Mouse (Mus musculus) limb, embryonic 13.5 days (tissue): ENCODE measurements at regions not wholly inside any gene's neighbourhood (a gene's known extent, or its start where the extent isn't known, plus 50 kb on each side); places are given as distances from the start of the nearest gene placed in this dataset.
"Not testable (repeated sequence)": the region's sequence is repeated elsewhere in the genome, so short reads cannot be mapped to it uniquely, and the experiment has no call there.

Source experiments
- ATAC-seq: fragments of 200-750 bp; cut with Nextera tagmentation; 2 replicates; pipeline ENCODE4 v1.8.0; 2017; ENCODE audit warnings: low read depth, moderate number of reproducible peaks, moderate TSS enrichment; ENCODE audit not compliant: low FRiP score
- H3K27ac ChIP-seq: fragments of 300-500 bp; sonication (generic); 2 replicates; pipeline ENCODE4 v1.5.1; 2015; ENCODE audit warnings: inconsistent platforms, mild to moderate bottlenecking, moderate library complexity
- H3K27me3 ChIP-seq: fragments of 300-500 bp; sonication (generic); 2 replicates; pipeline ENCODE4 v1.6.1; 2015; ENCODE audit warnings: mild to moderate bottlenecking, inconsistent platforms
- H3K36me3 ChIP-seq: fragments of 300-500 bp; sonication (generic); 2 replicates; pipeline ENCODE4 v1.6.1; 2015; ENCODE audit warnings: inconsistent platforms, mild to moderate bottlenecking, moderate library complexity
- H3K4me1 ChIP-seq: fragments of 300-500 bp; sonication (generic); 2 replicates; pipeline ENCODE4 v1.6.1; 2015; ENCODE audit warnings: inconsistent platforms
- H3K4me2 ChIP-seq: fragments of 300-500 bp; sonication (generic); replicated peaks from 2 replicates; pipeline ENCODE4 v1.6.1; 2015; ENCODE audit warnings: inconsistent platforms, mild to moderate bottlenecking, moderate library complexity
- H3K4me3 ChIP-seq: fragments of 300-500 bp; sonication (generic); 2 replicates; pipeline ENCODE4 v1.5.1; 2015; ENCODE audit warnings: moderate library complexity, mild to moderate bottlenecking, inconsistent platforms
- H3K9ac ChIP-seq: fragments of 300-500 bp; sonication (generic); 2 replicates; pipeline ENCODE4 v1.6.1; 2015; ENCODE audit warnings: mild to moderate bottlenecking, inconsistent platforms
- H3K9me3 ChIP-seq: fragments of 300-500 bp; sonication (generic); 2 replicates; pipeline ENCODE4 v1.6.1; 2016; ENCODE audit warnings: inconsistent platforms
- WGBS: fragments of 180-500 bp; shearing (Covaris S2); methylation state at CpG from one replicate; pipeline ENCODE4 v1.1.7; 2015; 5-methylcytosine and 5-hydroxymethylcytosine counted together

- H3K36me3 ChIP-seq: no peaks in the 10 kb centered on the region
- H3K9ac ChIP-seq: no peak overlapping the region
- H3K4me1 ChIP-seq: peaks cover 11% of the 10 kb centered on the region
- no peaks in the 10 kb centered on the region for H3K27me3 ChIP-seq
- no peak for ATAC-seq
- 71% methylated on average over 12 of the region's 12 CpGs for WGBS
- no peak overlapping the region for H3K4me2 ChIP-seq
- peak overlapping the region; percentile 10; the same call in 1 of the 2 replicates for H3K27ac ChIP-seq
- H3K9me3 ChIP-seq: no peaks in the 10 kb centered on the region
- no peak overlapping the region for H3K4me3 ChIP-seq
Observed at GRCm38 (mm10) chr2:17946047-17946446, 50.7 kb downstream of the H2al2a start.

- ATAC-seq: peak; percentile 57
- Histone ChIP-seq H3K4me2 (no peak overlapping the region), H3K9ac (no peak overlapping the region), H3K27ac (peak overlapping the region; percentile 10; the same call in 1 of the 2 replicates), H3K9me3 (no peaks in the 10 kb centered on the region), H3K27me3 (no peaks in the 10 kb centered on the region), H3K36me3 (no peaks in the 10 kb centered on the region), H3K4me1 (peaks cover 11% of the 10 kb centered on the region), H3K4me3 (no peak overlapping the region)
- 61% methylated on average over 7 of the region's 7 CpGs for WGBS
Observed at GRCm38 (mm10) chr2:17945369-17945915, 51.3 kb downstream of the H2al2a start.

- 87% methylated on average over 11 of the region's 11 CpGs for WGBS
- no peak overlapping the region for H3K27ac ChIP-seq
- no peaks in the 10 kb centered on the region for H3K9me3 ChIP-seq
- H3K27me3 ChIP-seq: no peaks in the 10 kb centered on the region
- ATAC-seq: no peak
- peaks cover 22% of the 10 kb centered on the region for H3K4me1 ChIP-seq
- H3K9ac ChIP-seq: no peak overlapping the region
- H3K4me2 ChIP-seq: no peak overlapping the region
- H3K4me3 ChIP-seq: no peak overlapping the region
- no peaks in the 10 kb centered on the region for H3K36me3 ChIP-seq
Observed at GRCm38 (mm10) chr2:17943506-17943905, 53.3 kb downstream of the H2al2a start.

- no peak overlapping the region for H3K9ac ChIP-seq
- no peaks in the 10 kb centered on the region for H3K27me3 ChIP-seq
- no peaks in the 10 kb centered on the region for H3K36me3 ChIP-seq
- no peak for ATAC-seq
- H3K4me1 ChIP-seq: peaks cover 29% of the 10 kb centered on the region
- no peak overlapping the region for H3K27ac ChIP-seq
- no peak overlapping the region for H3K4me2 ChIP-seq
- H3K4me3 ChIP-seq: no peak overlapping the region
- no peaks in the 10 kb centered on the region for H3K9me3 ChIP-seq
- 78% methylated on average over 8 of the region's 8 CpGs for WGBS
Observed at GRCm38 (mm10) chr2:17942528-17943387, 54.0 kb downstream of the H2al2a start.

- Histone ChIP-seq H3K36me3 (no peaks in the 10 kb centered on the region), H3K4me2 (no peak overlapping the region), H3K27me3 (no peaks in the 10 kb centered on the region), H3K27ac (no peak overlapping the region), H3K4me3 (no peak overlapping the region), H3K4me1 (peaks cover 29% of the 10 kb centered on the region), H3K9me3 (no peaks in the 10 kb centered on the region), H3K9ac (no peak overlapping the region)
- ATAC-seq: no peak
- 92% methylated on average over 6 of the region's 6 CpGs for WGBS
Observed at GRCm38 (mm10) chr2:17941921-17942320, 54.8 kb downstream of the H2al2a start.

- H3K27me3 ChIP-seq, H3K9ac ChIP-seq, H3K4me3 ChIP-seq, H3K9me3 ChIP-seq, H3K36me3 ChIP-seq: not testable (repeated sequence)
- Histone ChIP-seq H3K27ac (peak overlapping the region; percentile 81), H3K4me2 (peak overlapping the region; percentile 16), H3K4me1 (peaks cover 18% of the 10 kb centered on the region)
- ATAC-seq: 0 out of 2 replicates have a peak, but pooled peaks have one; percentile 26
- 57% methylated on average over 15 of the region's 16 CpGs for WGBS
Observed at GRCm38 (mm10) chr2:17939857-17940848, 56.6 kb downstream of the H2al2a start.

GRCm38 (mm10) chr2:17939183-17939856 lies 57.4 kb downstream of the H2al2a start:
- H3K27ac ChIP-seq: peak overlapping the region; percentile 81
- H3K4me2 ChIP-seq: no peak overlapping the region
- no peak overlapping the region for H3K4me3 ChIP-seq
- H3K9me3 ChIP-seq: 0 out of 2 replicates have a peak, but pooled peaks cover 3% of the 10 kb centered on the region
- no peak overlapping the region for H3K9ac ChIP-seq
- ATAC-seq: peak; percentile 80
- H3K4me1 ChIP-seq: peaks cover 18% of the 10 kb centered on the region
- H3K36me3 ChIP-seq: no peaks in the 10 kb centered on the region
- no peaks in the 10 kb centered on the region for H3K27me3 ChIP-seq
- WGBS: 29% methylated on average over 4 of the region's 4 CpGs

- WGBS: 77% methylated on average over 4 of the region's 4 CpGs
- H3K27ac ChIP-seq: no peak overlapping the region
- H3K4me2 ChIP-seq: no peak overlapping the region
- H3K9me3 ChIP-seq: 0 out of 2 replicates have a peak, but pooled peaks cover 3% of the 10 kb centered on the region
- no peaks in the 10 kb centered on the region for H3K27me3 ChIP-seq
- no peak overlapping the region for H3K9ac ChIP-seq
- H3K4me3 ChIP-seq: no peak overlapping the region
- no peaks in the 10 kb centered on the region for H3K36me3 ChIP-seq
- no peak for ATAC-seq
- H3K4me1 ChIP-seq: peaks cover 30% of the 10 kb centered on the region
Observed at GRCm38 (mm10) chr2:17936527-17937139, 60.1 kb downstream of the H2al2a start.

- no peak overlapping the region for H3K4me3 ChIP-seq
- H3K9ac ChIP-seq: no peak overlapping the region
- 0 out of 2 replicates have a peak, but pooled peaks cover 3% of the 10 kb centered on the region for H3K9me3 ChIP-seq
- no peak overlapping the region for H3K4me2 ChIP-seq
- no peaks in the 10 kb centered on the region for H3K36me3 ChIP-seq
- H3K27ac ChIP-seq: no peak overlapping the region
- ATAC-seq: no peak
- H3K27me3 ChIP-seq: no peaks in the 10 kb centered on the region
- 78% methylated on average over 12 of the region's 12 CpGs for WGBS
- H3K4me1 ChIP-seq: peaks cover 30% of the 10 kb centered on the region
Observed at GRCm38 (mm10) chr2:17935916-17936315, 60.8 kb downstream of the H2al2a start.

GRCm38 (mm10) chr2:17935466-17935865 lies 61.3 kb downstream of the H2al2a start:
- ATAC-seq: no peak
- Histone ChIP-seq H3K4me2 (no peak overlapping the region), H3K4me3 (no peak overlapping the region), H3K27me3 (no peaks in the 10 kb centered on the region), H3K27ac (no peak overlapping the region), H3K4me1 (peaks cover 30% of the 10 kb centered on the region), H3K9me3 (0 out of 2 replicates have a peak, but pooled peaks cover 3% of the 10 kb centered on the region), H3K9ac (no peak overlapping the region), H3K36me3 (no peaks in the 10 kb centered on the region)
- 89% methylated on average over 6 of the region's 6 CpGs for WGBS

- WGBS: 96% methylated on average over 10 of the region's 10 CpGs
- Histone ChIP-seq H3K4me1 (peaks cover 29% of the 10 kb centered on the region), H3K4me2 (no peak overlapping the region), H3K9me3 (peaks cover 8% of the 10 kb centered on the region; the same call in 1 of the 2 replicates), H3K27me3 (no peaks in the 10 kb centered on the region), H3K9ac (no peak overlapping the region), H3K4me3 (no peak overlapping the region), H3K36me3 (no peaks in the 10 kb centered on the region), H3K27ac (no peak overlapping the region)
- ATAC-seq: no peak
Observed at GRCm38 (mm10) chr2:17934610-17935009, 62.1 kb downstream of the H2al2a start.
